Mouse (Mus musculus): ENCODE data around the gene Gstt1. TPM values are rescaled to one million over a fixed set of nuclear protein-coding genes. Genes with fewer than 3 reads are reported as not detected.
A peak's percentile ranks its signal among the peaks of the same experiment; 100 is the strongest.
"Not testable (repeated sequence)": the region's sequence is repeated elsewhere in the genome, so short reads cannot be mapped to it uniquely, and the experiment has no call there.

The Gstt1 gene
- 16.0 and 18.4 TPM in 2 replicates for polyA plus RNA-seq (2014; fragmentation: Nextera tagmentation; extraction: Ambion mirVana)

- no peaks in the 10 kb centered on the region for H3K36me3 ChIP-seq (ENCODE audit: control insufficient read depth, insufficient read depth, low read length)
- ATAC-seq (ENCODE audit: low read depth) (peak; percentile 44; the same call in 1 of the 2 replicates), DNase-seq (ENCODE audit: low spot score) (peak; percentile 55)
- peak within 1 kb of the TSS; percentile 57 for H3K9ac ChIP-seq (ENCODE audit: low read depth, low read length)
- H3K27ac ChIP-seq (replicated peaks; ENCODE audit: low read depth, low read length), result peak within 1 kb of the TSS; percentile 28; the same call in 1 of the 2 replicates
- H3K9me3 ChIP-seq (ENCODE audit: control insufficient read depth, low read length), result no peaks in the 10 kb centered on the region
- under 1% methylated on average over 16 of the region's 18 CpGs for WGBS
- no peaks in the 10 kb centered on the region for H3K27me3 ChIP-seq (replicated peaks; ENCODE audit: control insufficient read depth, insufficient read depth, low read length)
- peak within 1 kb of the TSS; percentile 72 for H3K4me2 ChIP-seq (ENCODE audit: low read depth, low read length)
- peak within 1 kb of the TSS; percentile 44 for H3K4me3 ChIP-seq (ENCODE audit: low read depth, low read length)
- peaks cover 10% of the 10 kb centered on the region for H3K4me1 ChIP-seq (ENCODE audit: control insufficient read depth, insufficient read depth, low read length)
These were observed at the start of gene Gstt1 for GRCm38 (mm10) chr10:75798176-75798696. Gene Gstt1 (minus strand): TSS chr10:75798584.

- H3K4me1 ChIP-seq (ENCODE audit: control insufficient read depth, insufficient read depth, low read length), result no peaks in the 10 kb centered on the region
- ATAC-seq (ENCODE audit: low read depth) (no peak), DNase-seq (ENCODE audit: low spot score) (no peak)
- no peaks in the 10 kb centered on the region for H3K27me3 ChIP-seq (replicated peaks; ENCODE audit: control insufficient read depth, insufficient read depth, low read length)
- H3K4me3 ChIP-seq (ENCODE audit: low read depth, low read length), result no peak overlapping the region
- H3K9ac ChIP-seq (ENCODE audit: low read depth, low read length), result no peak overlapping the region
- H3K36me3 ChIP-seq (ENCODE audit: control insufficient read depth, insufficient read depth, low read length), result no peaks in the 10 kb centered on the region
- no peak overlapping the region for H3K27ac ChIP-seq (replicated peaks; ENCODE audit: low read depth, low read length)
- 82% methylated on average over 6 of the region's 6 CpGs for WGBS
- H3K9me3 ChIP-seq (ENCODE audit: control insufficient read depth, low read length), result no peaks in the 10 kb centered on the region
- H3K4me2 ChIP-seq (ENCODE audit: low read depth, low read length), result no peak overlapping the region
These were observed 47.0 kb upstream of the Gstt1 start for GRCm38 (mm10) chr10:75845306-75845930.

GRCm38 (mm10) chr10:75844800-75845199 lies 46.4 kb upstream of the Gstt1 start:
- no peak overlapping the region for H3K4me2 ChIP-seq (ENCODE audit: low read depth, low read length)
- no peak overlapping the region for H3K9ac ChIP-seq (ENCODE audit: low read depth, low read length)
- DNase-seq (ENCODE audit: low spot score) (no peak), ATAC-seq (ENCODE audit: low read depth) (no peak)
- no peaks in the 10 kb centered on the region for H3K36me3 ChIP-seq (ENCODE audit: control insufficient read depth, insufficient read depth, low read length)
- H3K4me1 ChIP-seq (ENCODE audit: control insufficient read depth, insufficient read depth, low read length), result no peaks in the 10 kb centered on the region
- no peaks in the 10 kb centered on the region for H3K27me3 ChIP-seq (replicated peaks; ENCODE audit: control insufficient read depth, insufficient read depth, low read length)
- 57% methylated on average over 1 of the region's 1 CpGs for WGBS
- H3K9me3 ChIP-seq (ENCODE audit: control insufficient read depth, low read length), result no peaks in the 10 kb centered on the region
- no peak overlapping the region for H3K4me3 ChIP-seq (ENCODE audit: low read depth, low read length)
- no peak overlapping the region for H3K27ac ChIP-seq (replicated peaks; ENCODE audit: low read depth, low read length)

GRCm38 (mm10) chr10:75843898-75844297 lies 45.5 kb upstream of the Gstt1 start:
- H3K27me3 ChIP-seq (replicated peaks; ENCODE audit: control insufficient read depth, insufficient read depth, low read length); H3K9ac ChIP-seq (ENCODE audit: low read depth, low read length); H3K4me1 ChIP-seq (ENCODE audit: control insufficient read depth, insufficient read depth, low read length); DNase-seq (ENCODE audit: low spot score); H3K36me3 ChIP-seq (ENCODE audit: control insufficient read depth, insufficient read depth, low read length); H3K27ac ChIP-seq (replicated peaks; ENCODE audit: low read depth, low read length); ATAC-seq (ENCODE audit: low read depth); H3K4me2 ChIP-seq (ENCODE audit: low read depth, low read length); H3K4me3 ChIP-seq (ENCODE audit: low read depth, low read length); H3K9me3 ChIP-seq (ENCODE audit: control insufficient read depth, low read length): not testable (repeated sequence)
- 76% methylated on average over 6 of the region's 6 CpGs for WGBS

GRCm38 (mm10) chr10:75839092-75839491 lies 40.7 kb upstream of the Gstt1 start:
- Histone ChIP-seq H3K4me3 (ENCODE audit: low read depth, low read length) (no peak overlapping the region), H3K27me3 (replicated peaks; ENCODE audit: control insufficient read depth, insufficient read depth, low read length) (peaks cover 7% of the 10 kb centered on the region; the same call in 1 of the 2 replicates)

GRCm38 (mm10) chr10:75837248-75837759 lies 38.9 kb upstream of the Gstt1 start, which contains the start of gene Gstt2:
Gene Gstt2 (minus strand): TSS chr10:75837424.
- Histone ChIP-seq H3K9me3 (ENCODE audit: control insufficient read depth, low read length) (no peaks in the 10 kb centered on the region), H3K36me3 (ENCODE audit: control insufficient read depth, insufficient read depth, low read length) (no peaks in the 10 kb centered on the region), H3K4me2 (ENCODE audit: low read depth, low read length) (peak within 1 kb of the TSS; percentile 68), H3K4me3 (ENCODE audit: low read depth, low read length) (peak within 1 kb of the TSS; percentile 46), H3K9ac (ENCODE audit: low read depth, low read length) (peak within 1 kb of the TSS; percentile 73), H3K4me1 (ENCODE audit: control insufficient read depth, insufficient read depth, low read length) (peaks cover 36% of the 10 kb centered on the region), H3K27ac (replicated peaks; ENCODE audit: low read depth, low read length) (peak within 1 kb of the TSS; percentile 91), H3K27me3 (replicated peaks; ENCODE audit: control insufficient read depth, insufficient read depth, low read length) (peaks cover 8% of the 10 kb centered on the region; the same call in 1 of the 2 replicates)
- peak; percentile 97 for DNase-seq (ENCODE audit: low spot score)
- peak; percentile 91 for ATAC-seq (ENCODE audit: low read depth)
- under 1% methylated on average over 21 of the region's 21 CpGs for WGBS

More at GRCm38 (mm10) chr10:75839092-75839491, 40.7 kb upstream of the Gstt1 start:
- Histone ChIP-seq H3K4me2 (ENCODE audit: low read depth, low read length) (no peak overlapping the region), H3K9ac (ENCODE audit: low read depth, low read length) (no peak overlapping the region), H3K27ac (replicated peaks; ENCODE audit: low read depth, low read length) (no peak overlapping the region), H3K4me1 (ENCODE audit: control insufficient read depth, insufficient read depth, low read length) (peaks cover 28% of the 10 kb centered on the region), H3K36me3 (ENCODE audit: control insufficient read depth, insufficient read depth, low read length) (no peaks in the 10 kb centered on the region), H3K9me3 (ENCODE audit: control insufficient read depth, low read length) (no peaks in the 10 kb centered on the region)
- WGBS, result 84% methylated on average over 10 of the region's 10 CpGs
- no peak for DNase-seq (ENCODE audit: low spot score)
- ATAC-seq (ENCODE audit: low read depth), result no peak

- no peaks in the 10 kb centered on the region for H3K36me3 ChIP-seq (ENCODE audit: control insufficient read depth, insufficient read depth, low read length)
- DNase-seq (ENCODE audit: low spot score) (peak; percentile 45), ATAC-seq (ENCODE audit: low read depth) (no peak; the same call in 1 of the 2 replicates)
- peaks cover 8% of the 10 kb centered on the region; the same call in 1 of the 2 replicates for H3K27me3 ChIP-seq (replicated peaks; ENCODE audit: control insufficient read depth, insufficient read depth, low read length)
- WGBS, result 23% methylated on average over 9 of the region's 10 CpGs
- H3K9ac ChIP-seq (ENCODE audit: low read depth, low read length), result peak overlapping the region; percentile 44; the same call in 1 of the 2 replicates
- H3K4me1 ChIP-seq (ENCODE audit: control insufficient read depth, insufficient read depth, low read length), result peaks cover 36% of the 10 kb centered on the region
- H3K27ac ChIP-seq (replicated peaks; ENCODE audit: low read depth, low read length), result no peak overlapping the region
- no peaks in the 10 kb centered on the region for H3K9me3 ChIP-seq (ENCODE audit: control insufficient read depth, low read length)
- peak overlapping the region; percentile 72 for H3K4me2 ChIP-seq (ENCODE audit: low read depth, low read length)
- H3K4me3 ChIP-seq (ENCODE audit: low read depth, low read length), result peak overlapping the region; percentile 42; the same call in 1 of the 2 replicates
These were observed 37.6 kb upstream of the Gstt1 start for GRCm38 (mm10) chr10:75835761-75836531.

- Histone ChIP-seq H3K36me3 (ENCODE audit: control insufficient read depth, insufficient read depth, low read length) (no peaks in the 10 kb centered on the region), H3K9me3 (ENCODE audit: control insufficient read depth, low read length) (no peaks in the 10 kb centered on the region), H3K27ac (replicated peaks; ENCODE audit: low read depth, low read length) (no peak overlapping the region), H3K4me3 (ENCODE audit: low read depth, low read length) (peak overlapping the region; percentile 42), H3K4me2 (ENCODE audit: low read depth, low read length) (peak overlapping the region; percentile 72), H3K4me1 (ENCODE audit: control insufficient read depth, insufficient read depth, low read length) (peaks cover 36% of the 10 kb centered on the region), H3K27me3 (replicated peaks; ENCODE audit: control insufficient read depth, insufficient read depth, low read length) (peaks cover 8% of the 10 kb centered on the region; the same call in 1 of the 2 replicates), H3K9ac (ENCODE audit: low read depth, low read length) (peak overlapping the region; percentile 44)
- DNase-seq (ENCODE audit: low spot score) (peak; percentile 61), ATAC-seq (ENCODE audit: low read depth) (no peak; the same call in 1 of the 2 replicates)
- WGBS, result under 1% methylated on average over 10 of the region's 10 CpGs
These were observed 36.9 kb upstream of the Gstt1 start for GRCm38 (mm10) chr10:75835307-75835706.

Data from embryonic facial prominence, embryonic 14.5 days (tissue).